Mouse (Mus musculus) forebrain, embryonic 10.5 days (tissue): ENCODE measurements around the gene Eml2. TPM values are rescaled to one million over a fixed set of nuclear protein-coding genes. Genes with fewer than 3 reads are reported as not detected.
A peak's percentile ranks its signal among the peaks of the same experiment; 100 is the strongest.

Experiments used
- DNase-seq: peaks from one replicate; pipeline ENCODE4 v3.0.0-alpha.2; 2017; ENCODE audit warnings: low spot score; ENCODE audit errors: extremely low spot score
- H3K27ac ChIP-seq: fragments of 300-500 bp; sonication (generic); 2 replicates; pipeline ENCODE4 v1.5.1; 2016; ENCODE audit warnings: mild to moderate bottlenecking
- H3K27me3 ChIP-seq: fragments of 300-500 bp; sonication (generic); 2 replicates; pipeline ENCODE4 v1.6.1; 2016; ENCODE audit warnings: mild to moderate bottlenecking; ENCODE audit not compliant: poor library complexity, severe bottlenecking
- H3K36me3 ChIP-seq: fragments of 300-500 bp; sonication (generic); replicated peaks from 2 replicates; pipeline ENCODE4 v1.6.1; 2016; ENCODE audit warnings: mild to moderate bottlenecking, moderate library complexity
- H3K4me1 ChIP-seq: fragments of 300-500 bp; sonication (generic); 2 replicates; pipeline ENCODE4 v1.6.1; 2016
- H3K4me3 ChIP-seq: fragments of 300-500 bp; sonication (generic); 2 replicates; pipeline ENCODE4 v1.5.1; 2016; ENCODE audit warnings: mild to moderate bottlenecking, moderate library complexity
- H3K9me3 ChIP-seq: fragments of 300-500 bp; sonication (generic); 2 replicates; pipeline ENCODE4 v1.6.1; 2016; ENCODE audit warnings: mild to moderate bottlenecking, moderate library complexity
- WGBS: fragments of 180-500 bp; shearing (Covaris S2); methylation state at CpG from one replicate; pipeline ENCODE4 v1.1.7; 2016; 5-methylcytosine and 5-hydroxymethylcytosine counted together
- polyA plus RNA-seq: library from polyadenylated mRNA; unstranded; fragments of >200 nt; fragmentation: Nextera tagmentation; extraction: Ambion mirVana; gene quantifications from 2 replicates; pipeline ENCODE4 v1.2.1, GENCODE M21; 2016

Eml2 gene
- polyA plus RNA-seq, 1 experiment from 2014 or later, result 6.4 TPM

DNA sequence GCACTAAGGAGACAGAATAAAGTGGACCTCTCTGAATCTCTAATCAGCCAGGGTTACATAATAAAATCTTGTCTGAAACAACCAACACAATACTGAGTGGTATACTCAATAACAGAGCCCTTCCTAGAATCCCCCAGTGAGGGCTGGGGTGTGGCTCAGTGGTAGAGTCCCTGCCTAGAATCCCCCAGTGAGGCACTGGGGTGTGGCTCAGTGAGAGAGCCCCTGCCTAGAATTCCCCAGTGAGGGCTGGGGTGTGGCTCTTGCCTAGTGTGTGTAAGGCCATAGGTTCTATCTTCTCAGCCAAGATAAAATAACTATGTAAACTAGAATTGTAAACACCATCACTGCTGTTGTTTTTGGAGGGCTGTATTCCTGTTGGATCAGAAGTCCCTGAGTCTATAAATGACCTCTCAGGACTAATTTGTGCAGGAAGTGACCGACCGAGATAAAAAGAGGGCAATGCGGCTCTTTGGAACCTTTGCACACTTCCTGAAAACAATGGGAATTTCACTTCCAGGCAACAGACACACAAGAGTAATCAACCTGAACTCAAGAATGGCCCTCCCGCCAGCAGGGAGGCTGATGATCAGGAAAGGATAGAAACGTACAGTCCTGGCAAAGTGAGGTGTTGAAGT, 34.9 kb downstream of the Eml2 start:
- H3K9me3 ChIP-seq, result 0 out of 2 replicates have a peak, but pooled peaks cover 4% of the 10 kb centered on the region
- no peaks in the 10 kb centered on the region; the same call in 1 of the 2 replicates for H3K36me3 ChIP-seq
- H3K4me1 ChIP-seq, result peaks cover 29% of the 10 kb centered on the region
- H3K27me3 ChIP-seq, result peaks cover 30% of the 10 kb centered on the region
- DNase-seq, result no peak
- H3K4me3 ChIP-seq, result peak overlapping the region; percentile 58; the same call in 1 of the 2 replicates
- no peak overlapping the region for H3K27ac ChIP-seq
- 66% methylated on average over 5 of the region's 5 CpGs for WGBS

DNA sequence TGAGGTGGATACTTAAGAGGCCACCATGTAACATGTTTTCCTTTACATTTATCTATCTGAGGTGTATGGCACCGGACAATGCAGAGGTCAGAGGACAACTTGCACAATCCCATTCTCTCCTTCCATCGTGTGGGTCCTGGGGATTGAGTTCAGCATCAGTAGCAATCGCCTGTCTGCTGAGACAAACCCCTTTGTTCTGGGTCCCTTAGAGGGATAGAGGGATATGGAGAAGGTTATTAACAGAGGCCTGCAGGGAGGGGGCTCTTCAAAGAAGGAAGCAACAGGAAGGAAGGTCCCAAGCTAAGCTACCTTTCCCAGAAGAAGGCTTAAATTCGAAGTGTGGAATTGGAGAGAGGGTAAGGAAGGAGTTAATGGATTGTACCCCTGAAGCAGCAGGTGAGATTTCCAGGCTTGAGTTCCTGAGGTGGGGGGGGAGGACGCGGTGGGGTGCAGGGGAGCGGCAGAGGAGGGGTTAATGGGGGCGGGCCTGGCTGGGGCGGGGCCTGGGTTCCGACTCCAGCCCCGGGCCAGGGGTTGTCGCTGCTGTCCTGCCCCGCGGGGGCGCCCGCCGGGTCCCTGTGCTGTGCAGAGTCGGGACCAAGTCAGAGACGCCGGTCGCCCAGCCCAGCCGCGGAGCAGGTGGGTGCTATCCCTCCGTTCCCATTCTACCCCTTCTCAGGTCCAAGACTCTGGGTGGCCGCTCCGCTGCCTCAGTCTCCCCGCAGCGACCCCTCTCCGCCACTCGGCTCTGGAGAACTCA, 36.0 kb downstream of the Eml2 start, which contains the start of gene Gpr4:
Gene Gpr4 (plus strand): TSS at position 543 of the 760 bp plus-strand sequence.
- 2% methylated on average over 30 of the region's 30 CpGs for WGBS
- no peaks in the 10 kb centered on the region for H3K36me3 ChIP-seq
- H3K4me1 ChIP-seq, result peaks cover 29% of the 10 kb centered on the region
- H3K9me3 ChIP-seq, result 0 out of 2 replicates have a peak, but pooled peaks cover 4% of the 10 kb centered on the region
- peak within 1 kb of the TSS; percentile 58 for H3K4me3 ChIP-seq
- peaks cover 30% of the 10 kb centered on the region for H3K27me3 ChIP-seq
- H3K27ac ChIP-seq, result peak within 1 kb of the TSS; percentile 62
- DNase-seq, result peak; percentile 43

DNA sequence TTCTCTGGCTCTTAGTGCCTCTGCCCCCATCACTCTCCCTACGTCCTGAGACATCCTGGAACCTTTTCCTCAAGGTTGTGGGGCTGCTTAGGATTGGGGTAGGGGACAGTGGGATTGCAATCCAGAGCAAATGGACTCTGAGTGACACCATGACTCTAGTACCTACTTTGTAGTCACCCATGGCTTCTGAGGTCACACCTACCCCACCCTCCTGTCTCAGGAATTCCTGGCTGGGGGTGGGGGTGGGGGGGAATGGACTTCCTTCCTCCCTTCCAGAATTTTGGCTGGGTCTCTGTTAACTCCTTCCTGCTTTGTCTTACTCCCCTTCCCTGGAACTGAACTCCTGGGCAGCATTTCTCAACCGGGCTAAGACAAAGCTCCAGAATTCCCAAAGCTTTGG, 37.2 kb downstream of the Eml2 start:
- no peak overlapping the region; the same call in 1 of the 2 replicates for H3K4me3 ChIP-seq
- 0 out of 2 replicates have a peak, but pooled peaks cover 4% of the 10 kb centered on the region for H3K9me3 ChIP-seq
- WGBS, result 68% methylated on average over 2 of the region's 2 CpGs
- peaks cover 39% of the 10 kb centered on the region for H3K4me1 ChIP-seq
- H3K36me3 ChIP-seq, result no peaks in the 10 kb centered on the region
- H3K27me3 ChIP-seq, result peaks cover 30% of the 10 kb centered on the region
- no peak overlapping the region for H3K27ac ChIP-seq
- no peak for DNase-seq

DNA sequence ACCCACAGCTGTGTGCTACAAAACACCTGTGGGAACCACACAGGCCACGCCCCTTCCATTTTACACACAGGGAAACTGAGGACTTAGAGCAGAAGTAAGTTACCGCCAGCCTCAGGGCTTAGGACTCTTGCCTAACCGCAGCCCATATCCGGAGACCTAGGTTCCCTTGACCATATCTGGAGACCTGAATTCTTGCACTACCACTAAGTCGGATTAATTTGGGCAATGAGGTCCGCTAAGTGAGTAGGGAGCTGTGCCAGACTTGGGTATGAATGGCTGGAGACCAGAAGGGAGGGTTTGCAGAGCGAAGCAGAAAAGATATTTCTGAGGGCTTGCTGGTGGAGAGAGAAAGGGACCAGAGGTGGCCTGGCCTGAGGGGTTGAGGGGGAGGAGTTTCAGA, 38.1 kb downstream of the Eml2 start:
- no peak overlapping the region for H3K27ac ChIP-seq
- WGBS, result 74% methylated on average over 7 of the region's 7 CpGs
- H3K36me3 ChIP-seq, result no peaks in the 10 kb centered on the region
- 0 out of 2 replicates have a peak, but pooled peaks cover 4% of the 10 kb centered on the region for H3K9me3 ChIP-seq
- H3K4me3 ChIP-seq, result no peak overlapping the region
- H3K27me3 ChIP-seq, result peaks cover 30% of the 10 kb centered on the region
- DNase-seq, result no peak
- H3K4me1 ChIP-seq, result peaks cover 41% of the 10 kb centered on the region

GRCm38 (mm10) chr7:19214940-19215339, 38.7 kb downstream of the Eml2 start:
- WGBS, result 75% methylated on average over 9 of the region's 9 CpGs
- H3K27ac ChIP-seq, result no peak overlapping the region
- H3K36me3 ChIP-seq, result no peaks in the 10 kb centered on the region
- no peak overlapping the region for H3K4me3 ChIP-seq
- no peak for DNase-seq
- peaks cover 30% of the 10 kb centered on the region for H3K27me3 ChIP-seq
- H3K9me3 ChIP-seq, result 0 out of 2 replicates have a peak, but pooled peaks cover 3% of the 10 kb centered on the region
- H3K4me1 ChIP-seq, result peaks cover 41% of the 10 kb centered on the region

GRCm38 (mm10) chr7:19217492-19217891, 41.3 kb downstream of the Eml2 start:
- Histone ChIP-seq H3K27ac (no peak overlapping the region), H3K27me3 (peaks cover 23% of the 10 kb centered on the region), H3K9me3 (no peaks in the 10 kb centered on the region), H3K36me3 (peaks cover 7% of the 10 kb centered on the region; the same call in 1 of the 2 replicates), H3K4me1 (peaks cover 29% of the 10 kb centered on the region), H3K4me3 (no peak overlapping the region)
- 73% methylated on average over 5 of the region's 5 CpGs for WGBS
- DNase-seq, result no peak

DNA sequence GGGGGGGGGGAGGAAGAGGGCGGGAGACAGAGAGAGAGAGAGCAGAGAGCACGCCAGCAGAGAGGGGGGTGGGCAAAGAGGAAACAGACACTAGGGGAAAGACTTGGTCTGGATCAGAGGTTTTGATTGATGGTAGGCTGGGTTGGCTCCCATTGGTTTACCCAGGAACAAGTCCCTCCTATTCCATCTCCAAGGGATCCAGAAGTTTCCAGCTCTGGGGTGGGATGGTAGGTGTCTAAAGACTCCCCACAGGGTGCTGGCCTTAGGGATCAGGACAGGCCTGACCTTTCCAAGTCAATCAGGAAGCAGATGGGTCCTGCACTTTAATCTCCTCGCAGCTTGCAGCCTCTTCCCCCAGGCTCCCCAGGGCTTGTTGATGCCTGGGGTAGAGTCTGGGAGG, 41.7 kb downstream of the Eml2 start:
- DNase-seq, result no peak
- H3K27ac ChIP-seq, result no peak overlapping the region
- H3K4me1 ChIP-seq, result peaks cover 24% of the 10 kb centered on the region
- no peak overlapping the region for H3K4me3 ChIP-seq
- peaks cover 19% of the 10 kb centered on the region for H3K27me3 ChIP-seq
- H3K9me3 ChIP-seq, result no peaks in the 10 kb centered on the region
- H3K36me3 ChIP-seq, result peaks cover 12% of the 10 kb centered on the region; the same call in 1 of the 2 replicates
- 15% methylated on average over 3 of the region's 3 CpGs for WGBS

- Histone ChIP-seq H3K27me3 (no peaks in the 10 kb centered on the region), H3K4me1 (peaks cover 16% of the 10 kb centered on the region), H3K9me3 (no peaks in the 10 kb centered on the region), H3K4me3 (no peak overlapping the region), H3K27ac (no peak overlapping the region), H3K36me3 (peaks cover 18% of the 10 kb centered on the region)
- DNase-seq, result no peak
- WGBS, result 64% methylated on average over 3 of the region's 3 CpGs
Observed at GRCm38 (mm10) chr7:19220061-19220460, 43.8 kb downstream of the Eml2 start.

DNA sequence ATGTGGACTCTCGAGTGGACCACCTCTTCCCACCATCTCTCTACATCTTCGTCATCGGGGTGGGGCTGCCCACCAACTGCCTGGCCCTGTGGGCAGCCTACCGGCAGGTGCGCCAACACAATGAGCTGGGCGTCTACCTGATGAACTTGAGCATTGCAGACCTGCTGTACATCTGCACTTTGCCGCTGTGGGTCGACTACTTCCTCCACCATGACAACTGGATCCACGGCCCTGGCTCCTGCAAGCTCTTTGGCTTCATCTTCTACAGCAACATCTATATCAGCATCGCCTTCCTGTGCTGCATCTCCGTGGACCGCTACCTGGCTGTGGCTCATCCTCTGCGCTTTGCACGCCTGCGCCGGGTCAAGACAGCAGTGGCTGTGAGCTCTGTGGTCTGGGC, 46.0 kb downstream of the Eml2 start:
- peaks cover 18% of the 10 kb centered on the region for H3K4me1 ChIP-seq
- no peak for DNase-seq
- 94% methylated on average over 16 of the region's 16 CpGs for WGBS
- H3K36me3 ChIP-seq, result peaks cover 27% of the 10 kb centered on the region
- H3K4me3 ChIP-seq, result no peak overlapping the region
- H3K9me3 ChIP-seq, result no peaks in the 10 kb centered on the region
- no peaks in the 10 kb centered on the region for H3K27me3 ChIP-seq
- no peak overlapping the region for H3K27ac ChIP-seq

- no peak for DNase-seq
- no peak overlapping the region for H3K4me3 ChIP-seq
- peaks cover 17% of the 10 kb centered on the region for H3K4me1 ChIP-seq
- H3K9me3 ChIP-seq, result no peaks in the 10 kb centered on the region
- H3K27me3 ChIP-seq, result no peaks in the 10 kb centered on the region
- no peak overlapping the region for H3K27ac ChIP-seq
- 89% methylated on average over 14 of the region's 14 CpGs for WGBS
- H3K36me3 ChIP-seq, result peaks cover 27% of the 10 kb centered on the region
Observed at GRCm38 (mm10) chr7:19222875-19223274, 46.7 kb downstream of the Eml2 start.

- no peak overlapping the region for H3K4me3 ChIP-seq
- no peak overlapping the region for H3K27ac ChIP-seq
- DNase-seq, result no peak
- peaks cover 27% of the 10 kb centered on the region for H3K36me3 ChIP-seq
- WGBS, result 87% methylated on average over 4 of the region's 4 CpGs
- H3K27me3 ChIP-seq, result no peaks in the 10 kb centered on the region
- H3K9me3 ChIP-seq, result no peaks in the 10 kb centered on the region
- peaks cover 20% of the 10 kb centered on the region for H3K4me1 ChIP-seq
Observed at GRCm38 (mm10) chr7:19224933-19225332, 48.7 kb downstream of the Eml2 start.

- no peak for DNase-seq
- 23% methylated on average over 20 of the region's 20 CpGs for WGBS
- H3K27ac ChIP-seq, result peak overlapping the region; percentile 97
Observed at GRCm38 (mm10) chr7:19226817-19227797, 50.9 kb downstream of the Eml2 start.

More at GRCm38 (mm10) chr7:19226817-19227797, 50.9 kb downstream of the Eml2 start:
- Histone ChIP-seq H3K9me3 (no peaks in the 10 kb centered on the region), H3K4me1 (peaks cover 27% of the 10 kb centered on the region), H3K4me3 (peak overlapping the region; percentile 71), H3K27me3 (no peaks in the 10 kb centered on the region), H3K36me3 (peaks cover 44% of the 10 kb centered on the region)
